Mouse (Mus musculus) testis, adult 2 months (tissue): Measurements from ENCODE around the gene Jam3. TPM values are rescaled to one million over a fixed set of nuclear protein-coding genes. Genes with fewer than 3 reads are reported as not detected.

Experiments
- H3K27ac ChIP-seq: fragments of 200-500 bp; 2 replicates; pipeline ENCODE4 v1.5.1; 2012; ENCODE audit warnings: low read depth, low read length; ENCODE audit not compliant: control insufficient read depth, insufficient read depth
- H3K27me3 ChIP-seq: fragments of 200-500 bp; 2 replicates; pipeline ENCODE4 v1.6.1; 2012; ENCODE audit warnings: mild to moderate bottlenecking, low read length, moderate library complexity; ENCODE audit not compliant: control insufficient read depth, insufficient read depth
- H3K36me3 ChIP-seq: fragments of 200-500 bp; 2 replicates; pipeline ENCODE4 v1.6.1; 2012; ENCODE audit warnings: mild to moderate bottlenecking, low read length; ENCODE audit not compliant: control insufficient read depth, insufficient read depth
- H3K4me1 ChIP-seq: fragments of 200-500 bp; 2 replicates; pipeline ENCODE4 v1.6.1; 2012; ENCODE audit warnings: low read length; ENCODE audit not compliant: control insufficient read depth, insufficient read depth
- H3K4me3 ChIP-seq: fragments of 200-500 bp; 2 replicates; pipeline ENCODE4 v1.5.1; 2012; ENCODE audit warnings: low read depth, mild to moderate bottlenecking, low read length, moderate library complexity, mixed read lengths; ENCODE audit not compliant: control insufficient read depth
- CTCF ChIP-seq: fragments of 200-500 bp; IDR thresholded peaks from 2 replicates; pipeline ENCODE4 v1.5.1; 2012; ENCODE audit warnings: low read depth, mild to moderate bottlenecking, inconsistent platforms, low read length, moderate library complexity; ENCODE audit not compliant: control insufficient read depth, insufficient read depth, insufficient replicate concordance
- POLR2A ChIP-seq: fragments of 200-500 bp; IDR thresholded peaks from 2 replicates; pipeline ENCODE4 v1.6.1; 2012; ENCODE audit warnings: low read depth, mild to moderate bottlenecking, inconsistent platforms, low read length, moderate library complexity; ENCODE audit not compliant: control insufficient read depth
- polyA plus RNA-seq: library from polyadenylated mRNA; depleted of rRNA; stranded (reverse); fragments of >200 nt; gene quantifications from 2 replicates; pipeline ENCODE4 v1.2.3, GENCODE M21; 2012

Gene Jam3
- polyA plus RNA-seq, 1 experiment, result 34.1 TPM

GRCm38 (mm10) chr9:27109533-27110514 lies 45.4 kb downstream of the Jam3 start:
- H3K27me3 ChIP-seq, result no peaks in the 10 kb centered on the region
- peak overlapping the region; percentile 16; the same call in 1 of the 2 replicates for H3K27ac ChIP-seq
- H3K4me3 ChIP-seq, result no peak overlapping the region
- H3K4me1 ChIP-seq, result peaks cover 2% of the 10 kb centered on the region; the same call in 1 of the 2 replicates
- TF ChIP-seq POLR2A, result no peak
- H3K36me3 ChIP-seq, result peaks cover 2% of the 10 kb centered on the region; the same call in 1 of the 2 replicates

GRCm38 (mm10) chr9:27108451-27108850 lies 46.8 kb downstream of the Jam3 start:
- H3K27me3 ChIP-seq, result no peaks in the 10 kb centered on the region
- peaks cover 2% of the 10 kb centered on the region; the same call in 1 of the 2 replicates for H3K4me1 ChIP-seq
- TF ChIP-seq POLR2A, result no peak
- no peak for TF ChIP-seq CTCF
- H3K27ac ChIP-seq, result no peak overlapping the region
- peaks cover 3% of the 10 kb centered on the region; the same call in 1 of the 2 replicates for H3K36me3 ChIP-seq
- H3K4me3 ChIP-seq, result no peak overlapping the region

- Histone ChIP-seq H3K4me3 (no peak overlapping the region), H3K36me3 (peaks cover 4% of the 10 kb centered on the region; the same call in 1 of the 2 replicates), H3K27me3 (no peaks in the 10 kb centered on the region), H3K4me1 (peaks cover 2% of the 10 kb centered on the region; the same call in 1 of the 2 replicates), H3K27ac (no peak overlapping the region)
- TF ChIP-seq CTCF (no peak), POLR2A (no peak)
Observed at GRCm38 (mm10) chr9:27106081-27106480, 49.1 kb downstream of the Jam3 start.

GRCm38 (mm10) chr9:27101466-27101865 lies 53.8 kb downstream of the Jam3 start:
- no peaks in the 10 kb centered on the region for H3K27me3 ChIP-seq
- H3K4me3 ChIP-seq, result no peak overlapping the region
- TF ChIP-seq POLR2A, result no peak
- TF ChIP-seq CTCF, result no peak
- no peak overlapping the region for H3K27ac ChIP-seq
- H3K36me3 ChIP-seq, result peaks cover 6% of the 10 kb centered on the region; the same call in 1 of the 2 replicates
- H3K4me1 ChIP-seq, result no peaks in the 10 kb centered on the region

GRCm38 (mm10) chr9:27099474-27099873 lies 55.7 kb downstream of the Jam3 start:
- Histone ChIP-seq H3K4me1 (no peaks in the 10 kb centered on the region), H3K27ac (no peak overlapping the region), H3K36me3 (peaks cover 3% of the 10 kb centered on the region; the same call in 1 of the 2 replicates), H3K27me3 (no peaks in the 10 kb centered on the region), H3K4me3 (no peak overlapping the region)
- TF ChIP-seq CTCF (no peak), POLR2A (no peak)

GRCm38 (mm10) chr9:27098557-27098956 lies 56.7 kb downstream of the Jam3 start:
- no peaks in the 10 kb centered on the region for H3K27me3 ChIP-seq
- no peak overlapping the region for H3K4me3 ChIP-seq
- no peaks in the 10 kb centered on the region for H3K4me1 ChIP-seq
- peaks cover 3% of the 10 kb centered on the region; the same call in 1 of the 2 replicates for H3K36me3 ChIP-seq
- TF ChIP-seq CTCF (no peak), POLR2A (no peak)
- H3K27ac ChIP-seq, result no peak overlapping the region

- H3K4me3 ChIP-seq, result no peak overlapping the region
- no peak for TF ChIP-seq CTCF
- no peak for TF ChIP-seq POLR2A
- H3K27ac ChIP-seq, result no peak overlapping the region
- no peaks in the 10 kb centered on the region for H3K4me1 ChIP-seq
- peaks cover 3% of the 10 kb centered on the region; the same call in 1 of the 2 replicates for H3K36me3 ChIP-seq
- H3K27me3 ChIP-seq, result no peaks in the 10 kb centered on the region
Observed at GRCm38 (mm10) chr9:27098092-27098491, 57.1 kb downstream of the Jam3 start.
